17 mouse cellular contexts compared by ENCODE assay signal in genomic region chr1:153704996-153705395, GRCm38 (mm10). TPM values are rescaled to one million over a fixed set of nuclear protein-coding genes. Genes with fewer than 3 reads are reported as not detected.
DNase-seq lines count a peak whose midpoint lies in the region; ATAC-seq lines count a peak whose summit lies in the region.
"Had no signal": no experiment of that assay in that cellular context is flagged by ENCODE, and none has a peak within 500 bp of the region (broad histone marks: within the 10 kb centered on the region; RNA-seq: fewer than 3 reads in every experiment).

No protein-coding gene starts in this region.

- no peaks in the 10 kb centered on the region for H3K36me3 ChIP-seq in kidney, embryonic 14.5 days (ENCODE audit: control insufficient read depth, insufficient read depth, low read length)
- no peaks in the 10 kb centered on the region for H3K36me3 ChIP-seq in embryonic facial prominence, embryonic 10.5 days (replicated peaks)
- H3K36me3 ChIP-seq in midbrain, embryonic 13.5 days: no peaks in the 10 kb centered on the region
- H3K36me3 ChIP-seq: liver, embryonic 12.5 days had no signal

- no peaks in the 10 kb centered on the region for H3K27me3 ChIP-seq in kidney, embryonic 14.5 days (ENCODE audit: control insufficient read depth, insufficient read depth, low read length)
- peaks cover 8% of the 10 kb centered on the region; the same call in 1 of the 2 replicates for H3K27me3 ChIP-seq in embryonic facial prominence, embryonic 10.5 days (replicated peaks; ENCODE audit: low read depth, poor library complexity, severe bottlenecking)
- H3K27me3 ChIP-seq in midbrain, embryonic 13.5 days: no peaks in the 10 kb centered on the region

- H3K27ac ChIP-seq in kidney, embryonic 14.5 days (ENCODE audit: low read depth, low read length): no peak overlapping the region
- no peak overlapping the region; the same call in 1 of the 2 replicates for H3K27ac ChIP-seq in embryonic facial prominence, embryonic 10.5 days (replicated peaks)
- 0 out of 2 replicates have a peak overlapping the region, but pooled peaks have one; percentile 21 for H3K27ac ChIP-seq in midbrain, embryonic 13.5 days
- H3K27ac ChIP-seq: liver, embryonic 12.5 days had no signal

- 32% methylated on average over 3 of the region's 3 CpGs for WGBS in kidney, embryonic 14.5 days
- WGBS in embryonic facial prominence, embryonic 10.5 days: 19% methylated on average over 3 of the region's 3 CpGs
- WGBS in midbrain, embryonic 13.5 days: 11% methylated on average over 3 of the region's 3 CpGs

- H3K9me3 ChIP-seq in kidney, embryonic 14.5 days (ENCODE audit: control insufficient read depth, low read length): no peaks in the 10 kb centered on the region
- no peaks in the 10 kb centered on the region for H3K9me3 ChIP-seq in embryonic facial prominence, embryonic 10.5 days
- H3K9me3 ChIP-seq in midbrain, embryonic 13.5 days: no peaks in the 10 kb centered on the region
- H3K9me3 ChIP-seq: liver, embryonic 12.5 days had no signal

- H3K4me1 ChIP-seq in kidney, embryonic 14.5 days (ENCODE audit: control insufficient read depth, insufficient read depth, low read length): peaks cover 19% of the 10 kb centered on the region
- H3K4me1 ChIP-seq in embryonic facial prominence, embryonic 10.5 days: peaks cover 56% of the 10 kb centered on the region
- H3K4me1 ChIP-seq in midbrain, embryonic 13.5 days (replicated peaks): peaks cover 42% of the 10 kb centered on the region

- no peak overlapping the region for H3K4me3 ChIP-seq in kidney, embryonic 14.5 days (ENCODE audit: low read length)
- no peak overlapping the region for H3K4me3 ChIP-seq in embryonic facial prominence, embryonic 10.5 days
- H3K4me3 ChIP-seq in midbrain, embryonic 13.5 days (replicated peaks): no peak overlapping the region
- H3K4me3 ChIP-seq: liver, embryonic 12.5 days had no signal

- H3K4me2 ChIP-seq in kidney, embryonic 14.5 days (replicated peaks; ENCODE audit: low read depth, low read length): no peak overlapping the region
- H3K4me2 ChIP-seq in midbrain, embryonic 13.5 days (replicated peaks): no peak overlapping the region
- H3K4me2 ChIP-seq: liver, embryonic 12.5 days had no signal

- no peak for DNase-seq in kidney, postnatal 36 days
- peak; percentile 27 for DNase-seq in R1 (ENCODE audit: low read depth, low spot score)
- peak; percentile 26 for DNase-seq in embryonic facial prominence, embryonic 10.5 days (ENCODE audit: low spot score)
- DNase-seq in adrenal gland, adult 8-10 months: no peak
- DNase-seq: cerebellum, adult 11-12 months; gastrocnemius, postnatal 14 days; kidney, postnatal 25 days; layer of hippocampus, postnatal 36 days; lung, postnatal 14 days had no signal

- no peak overlapping the region for H3K9ac ChIP-seq in kidney, embryonic 14.5 days (ENCODE audit: low read depth, low read length)
- H3K9ac ChIP-seq in midbrain, embryonic 13.5 days (replicated peaks): no peak overlapping the region
- H3K9ac ChIP-seq: liver, embryonic 12.5 days had no signal

- peak; percentile 53; the same call in 1 of the 2 replicates for ATAC-seq in kidney, embryonic 14.5 days (ENCODE audit: low FRiP score, low TSS enrichment)
- ATAC-seq in midbrain, embryonic 13.5 days: 0 out of 2 replicates have a peak, but pooled peaks have one; percentile 19
- no peak for ATAC-seq in erythroid progenitor cell, adult 5-6 weeks (replicated peaks; ENCODE audit: low FRiP score, poor library complexity, severe bottlenecking)
- ATAC-seq: inflammation-experienced regulatory T-cells, adult 6 months; liver, embryonic 12.5 days had no signal

RNA-seq across cellular contexts. Expression of gene Rgs16, which starts 35.2 kb away (rescaled TPM):
- polyA plus RNA-seq in kidney, embryonic 14.5 days (2014; fragmentation: Nextera tagmentation; extraction: Ambion mirVana): 1.5 and 2.7 TPM in 2 replicates
- 7.9 and 9.5 TPM in 2 replicates for polyA plus RNA-seq in embryonic facial prominence, embryonic 10.5 days (2016; fragmentation: Nextera tagmentation; extraction: Ambion mirVana)
- polyA plus RNA-seq in midbrain, embryonic 13.5 days (2015; fragmentation: Nextera tagmentation; extraction: Ambion mirVana): 34.5 and 34.6 TPM in 2 replicates
- total RNA-seq in adrenal gland, adult 8-10 months (2022): 10 to 100 TPM in 1 of 4 experiments, 1 to 10 TPM in 3; 2.5 to 18.0 (median 4.7) TPM
- not detected in 2 replicates for total RNA-seq in erythroid progenitor cell, adult 5-6 weeks (2015; ENCODE audit: low replicate concordance)
- not detected in 2 replicates for total RNA-seq in erythroid progenitor cell, adult 5-6 weeks (2017; ENCODE audit: low replicate concordance)
- total RNA-seq: common myeloid progenitor, adult 5-6 weeks had no signal

RNA-seq across cellular contexts. Expression of gene Rnasel, which starts 44.2 kb away (rescaled TPM):
- 6.5 and 7.5 TPM in 2 replicates for polyA plus RNA-seq in kidney, embryonic 14.5 days (2014; fragmentation: Nextera tagmentation; extraction: Ambion mirVana)
- polyA plus RNA-seq in embryonic facial prominence, embryonic 10.5 days (2016; fragmentation: Nextera tagmentation; extraction: Ambion mirVana): 8.0 and 9.5 TPM in 2 replicates
- polyA plus RNA-seq in midbrain, embryonic 13.5 days (2015; fragmentation: Nextera tagmentation; extraction: Ambion mirVana): 57.3 and 62.8 TPM in 2 replicates
- 10 to 100 TPM in 3 of 4 experiments, 1 to 10 TPM in 1; 9.7 to 25.3 (median 16.9) TPM for total RNA-seq in adrenal gland, adult 8-10 months (2022)
- total RNA-seq in erythroid progenitor cell, adult 5-6 weeks (2015; ENCODE audit: low replicate concordance): 96.2 and 117 TPM in 2 replicates
- 128 and 171 TPM in 2 replicates for total RNA-seq in erythroid progenitor cell, adult 5-6 weeks (2017; ENCODE audit: low replicate concordance)

RNA-seq across cellular contexts. Expression of gene Rgs8, which starts 52.2 kb away (rescaled TPM):
- polyA plus RNA-seq in kidney, embryonic 14.5 days (2014; fragmentation: Nextera tagmentation; extraction: Ambion mirVana): 0.04 and 0.10 TPM in 2 replicates
- polyA plus RNA-seq in embryonic facial prominence, embryonic 10.5 days (2016; fragmentation: Nextera tagmentation; extraction: Ambion mirVana): 2.3 and 2.6 TPM in 2 replicates
- polyA plus RNA-seq in midbrain, embryonic 13.5 days (2015; fragmentation: Nextera tagmentation; extraction: Ambion mirVana): 32.4 and 33.6 TPM in 2 replicates
- under 1 TPM; 0.03 to 0.25 (median 0.15) TPM for total RNA-seq in adrenal gland, adult 8-10 months (2022)
- not detected in 2 replicates for total RNA-seq in erythroid progenitor cell, adult 5-6 weeks (2015; ENCODE audit: low replicate concordance)
- total RNA-seq in erythroid progenitor cell, adult 5-6 weeks (2017; ENCODE audit: low replicate concordance): not detected in 2 replicates
- total RNA-seq: monocyte, adult 5-6 weeks had no signal
- polyA plus RNA-seq: urinary bladder, adult 2 months had no signal

Comparison
In these comparisons a context has a peak if more than half of its experiments do, and no peak if none do; other contexts are left out.
1. DNase-seq: peak in R1 (single experiment) and embryonic facial prominence, embryonic 10.5 days (single experiment); none in kidney, postnatal 36 days (0 of 2) and adrenal gland, adult 8-10 months (single experiment).